Mouse (Mus musculus) lung, adult 2 months (tissue): ENCODE data around the gene Dapp1. TPM values are rescaled to one million over a fixed set of nuclear protein-coding genes. Genes with fewer than 3 reads are reported as not detected.
"Not testable (repeated sequence)": the region's sequence is repeated elsewhere in the genome, so short reads cannot be mapped to it uniquely, and the experiment has no call there.

Source experiments
- DNase-seq: peaks from one replicate; pipeline ENCODE4 v3.0.0; 2022
- H3K4me1 ChIP-seq: fragments of 200-500 bp; 2 replicates; pipeline ENCODE4 v1.6.1; 2011; ENCODE audit warnings: low read length; ENCODE audit not compliant: control insufficient read depth, insufficient read depth
- H3K4me3 ChIP-seq: fragments of 200-500 bp; replicated peaks from 2 replicates; pipeline ENCODE3; 2011; ENCODE audit warnings: low read depth, mild to moderate bottlenecking, control low read depth, low read length; ENCODE audit errors: extremely low read depth
- CTCF ChIP-seq: fragments of 200-500 bp; IDR thresholded peaks from 2 replicates; pipeline ENCODE4 v1.5.1; 2011; ENCODE audit warnings: mild to moderate bottlenecking, low read length, control low read depth; ENCODE audit not compliant: insufficient read depth
- POLR2A ChIP-seq: fragments of 200-500 bp; IDR thresholded peaks from 2 replicates; pipeline ENCODE4 v1.6.1; 2011; ENCODE audit warnings: low read depth, mild to moderate bottlenecking, control low read depth, low read length, borderline replicate concordance; ENCODE audit errors: extremely low read depth
- WGBS: fragments of 180-500 bp; shearing (Covaris S2); methylation state at CpG from one replicate; pipeline ENCODE4 v1.1.7; 2018; 5-methylcytosine and 5-hydroxymethylcytosine counted together
- polyA plus RNA-seq: library from polyadenylated mRNA; depleted of rRNA; stranded (reverse); fragments of >200 nt; gene quantifications from 2 replicates; pipeline ENCODE4 v1.2.3, GENCODE M21; 2012

The Dapp1 gene
- polyA plus RNA-seq, 1 experiment, result 7.1 TPM

DNA sequence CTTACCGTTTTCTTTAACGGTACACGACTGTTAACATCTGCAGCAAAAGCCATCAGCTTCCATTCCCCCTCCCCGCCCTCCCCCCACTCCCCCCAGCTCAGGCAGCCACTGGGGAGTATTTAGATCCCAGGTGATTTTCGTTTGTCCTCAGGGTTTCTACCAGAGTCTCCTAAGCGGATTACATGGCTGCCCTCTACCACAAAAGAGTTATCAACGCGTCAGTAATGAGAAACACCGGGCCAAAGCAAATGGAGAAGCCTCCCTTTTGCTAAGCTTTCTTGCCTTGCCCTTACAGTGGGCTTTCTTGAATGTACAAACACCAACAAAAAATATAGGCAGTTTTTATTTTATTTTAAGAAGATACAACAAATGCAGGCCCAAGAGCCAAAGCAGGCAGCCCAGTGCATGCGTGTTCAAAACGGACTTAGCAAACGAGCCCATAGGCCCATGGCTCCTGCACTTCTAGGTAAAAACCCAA is 63.6 kb downstream of the Dapp1 start:
- 30% methylated on average over 12 of the region's 12 CpGs for WGBS

DNA sequence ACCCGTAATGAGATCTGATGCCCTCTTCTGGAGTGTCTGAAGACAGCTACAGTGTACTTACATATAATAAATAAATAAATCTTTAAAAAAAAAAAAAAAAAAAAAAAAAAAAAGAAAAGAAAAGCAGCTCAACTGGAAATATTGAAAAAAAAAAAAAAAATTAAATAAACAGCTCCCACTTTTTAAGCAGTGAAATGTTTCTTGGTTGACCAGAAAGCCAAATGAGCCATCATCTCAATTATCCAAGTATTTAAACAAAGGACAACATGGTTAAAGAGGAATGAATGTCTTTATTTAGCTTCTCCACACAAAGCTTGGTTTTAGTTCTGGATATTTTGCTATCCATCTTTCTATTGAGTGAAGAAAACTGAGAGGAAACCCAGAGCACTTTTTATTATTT is 66.8 kb downstream of the Dapp1 start:
- not testable (repeated sequence) for DNase-seq, H3K4me3 ChIP-seq, H3K4me1 ChIP-seq
- WGBS, result 100% methylated on average over 1 of the region's 1 CpGs

More for the DNA sequence above, 63.6 kb downstream of the Dapp1 start:
- Histone ChIP-seq H3K4me3 (peak overlapping the region; percentile 68), H3K4me1 (peaks cover 5% of the 10 kb centered on the region; the same call in 1 of the 2 replicates)
- TF ChIP-seq POLR2A (no peak), CTCF (no peak)
- no peak for DNase-seq

DNA sequence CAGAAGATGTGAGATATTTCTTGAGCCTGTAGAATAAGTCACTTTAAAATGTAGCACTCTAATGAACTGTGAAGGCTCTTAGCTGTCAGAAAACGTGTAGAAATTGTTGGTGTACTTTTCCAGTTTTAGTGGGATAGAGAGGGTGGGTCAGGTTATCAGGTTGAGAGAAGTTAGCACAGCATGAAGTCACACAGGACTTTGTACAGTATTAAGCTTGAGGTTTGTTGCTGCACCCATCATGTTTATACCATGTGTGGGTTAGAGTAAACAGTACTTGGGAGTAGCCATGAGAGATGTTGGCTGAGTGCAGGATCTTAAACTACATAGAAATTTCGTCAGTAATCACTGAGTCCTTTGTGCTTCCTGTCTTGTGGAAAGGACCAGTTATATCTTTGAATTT is 68.3 kb downstream of the Dapp1 start:
- Histone ChIP-seq H3K4me3 (no peak overlapping the region), H3K4me1 (0 out of 2 replicates have a peak, but pooled peaks cover 2% of the 10 kb centered on the region)
- TF ChIP-seq POLR2A, result no peak
- no peak for TF ChIP-seq CTCF
- 41% methylated on average over 2 of the region's 2 CpGs for WGBS
- no peak for DNase-seq

DNA sequence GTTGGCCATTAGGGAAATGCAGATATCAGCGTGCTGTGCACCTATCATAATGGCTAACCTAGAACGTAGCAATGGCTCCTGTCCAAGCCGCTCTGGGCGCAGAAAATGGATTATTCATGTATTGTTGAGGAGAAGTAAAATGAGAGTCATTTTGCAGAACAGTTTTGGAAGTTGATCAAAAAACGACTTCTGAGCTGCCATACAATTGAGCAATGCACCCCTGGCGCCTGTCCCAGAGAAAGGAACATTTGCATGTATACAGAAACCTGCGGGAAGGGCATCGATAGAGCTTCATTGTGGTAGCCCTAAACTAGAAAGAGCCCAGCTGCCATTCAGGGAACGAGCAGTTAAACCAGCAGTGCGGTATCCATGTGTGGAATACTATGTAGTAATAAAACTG is 81.2 kb downstream of the Dapp1 start:
- no peak for DNase-seq
- TF ChIP-seq CTCF (no peak), POLR2A (no peak)
- 58% methylated on average over 10 of the region's 10 CpGs for WGBS

DNA sequence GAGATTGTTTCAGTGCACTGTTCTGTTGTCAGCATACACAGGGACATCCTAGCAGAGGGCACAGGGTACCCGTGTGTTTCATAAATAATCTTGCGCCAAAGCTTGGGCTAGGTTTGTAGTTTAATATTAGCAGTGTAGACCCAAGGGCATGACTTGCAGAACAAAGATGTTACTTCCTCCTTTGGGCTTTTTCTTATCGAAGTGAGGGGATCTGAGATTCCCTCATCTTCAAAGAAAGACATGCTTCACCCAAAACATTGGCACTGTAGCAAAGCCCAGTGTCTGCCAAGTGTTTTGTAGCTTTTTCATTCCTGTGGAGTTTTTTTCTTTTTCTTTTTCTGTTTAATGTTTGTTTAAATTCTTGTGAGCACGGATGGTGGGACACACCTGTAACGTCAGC is 83.7 kb downstream of the Dapp1 start:
- H3K4me3 ChIP-seq, result no peak overlapping the region
- no peak for DNase-seq
- WGBS, result 76% methylated on average over 5 of the region's 5 CpGs
- no peak for TF ChIP-seq POLR2A
- no peak for TF ChIP-seq CTCF
- no peaks in the 10 kb centered on the region for H3K4me1 ChIP-seq

More for the DNA sequence above, 81.2 kb downstream of the Dapp1 start:
- no peak overlapping the region for H3K4me3 ChIP-seq
- no peaks in the 10 kb centered on the region for H3K4me1 ChIP-seq

DNA sequence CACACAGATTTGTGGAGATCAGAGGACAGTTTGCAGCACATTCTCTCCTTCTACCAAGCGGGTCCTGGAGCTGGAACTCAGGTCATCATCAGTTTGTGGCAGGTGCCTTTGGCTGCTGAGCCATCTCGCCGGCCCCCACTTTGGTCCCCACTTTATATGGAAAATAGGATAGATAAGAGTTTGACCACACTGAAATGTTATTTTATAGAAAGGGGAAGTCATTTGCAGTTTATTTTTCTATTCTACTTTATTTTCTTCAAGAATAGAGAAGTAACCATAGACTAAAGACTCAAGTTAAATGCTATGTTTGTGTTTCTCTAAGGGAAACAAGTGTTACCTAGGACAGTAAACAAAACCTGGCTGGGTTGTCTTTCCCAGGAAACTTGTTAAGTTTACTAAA is 84.5 kb downstream of the Dapp1 start:
- H3K4me1 ChIP-seq, result no peaks in the 10 kb centered on the region
- DNase-seq, result no peak
- WGBS, result 88% methylated on average over 3 of the region's 3 CpGs
- TF ChIP-seq POLR2A (no peak), CTCF (no peak)
- no peak overlapping the region for H3K4me3 ChIP-seq

DNA sequence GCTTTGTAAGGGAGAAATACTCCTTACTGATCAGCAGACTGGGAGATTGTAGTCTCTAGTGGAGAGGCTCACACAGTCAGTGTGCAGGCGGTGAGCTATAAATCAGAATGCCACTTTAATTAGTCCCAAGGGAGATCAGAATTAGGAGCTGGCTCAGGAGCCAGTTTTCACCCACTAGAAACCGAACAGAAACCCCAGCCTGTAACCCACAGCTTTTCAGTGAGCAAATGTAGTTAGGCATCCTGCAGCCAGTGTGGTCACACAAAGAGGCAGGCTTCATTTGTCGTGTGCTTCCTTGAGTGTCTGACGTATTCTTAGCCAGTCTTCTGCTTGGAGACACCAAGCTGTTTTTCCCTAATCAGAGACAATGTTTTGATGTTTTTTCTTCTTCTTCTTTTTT is 85.0 kb downstream of the Dapp1 start:
- WGBS, result 81% methylated on average over 4 of the region's 4 CpGs
- TF ChIP-seq POLR2A, result no peak
- TF ChIP-seq CTCF, result no peak

DNA sequence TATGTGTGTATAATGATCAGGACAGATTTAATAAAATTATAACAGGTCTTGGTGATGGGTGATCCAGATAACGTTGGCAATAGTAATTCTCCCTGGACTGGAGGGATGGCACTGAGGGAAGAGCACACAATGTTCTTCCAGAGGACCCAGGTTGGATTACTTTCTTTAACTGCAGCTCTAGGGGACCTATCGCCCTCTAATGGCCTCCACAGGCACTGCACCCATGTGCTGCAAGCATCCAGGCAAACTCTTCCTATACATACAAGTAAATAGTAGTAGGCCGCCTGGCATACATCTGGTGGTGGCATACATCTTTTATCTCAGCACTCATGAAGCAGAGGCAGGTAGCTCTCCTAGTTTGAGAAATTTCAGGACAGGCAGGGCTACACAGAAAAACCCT is 86.1 kb downstream of the Dapp1 start:
- no peak for DNase-seq
- Histone ChIP-seq H3K4me1 (no peaks in the 10 kb centered on the region; the same call in 1 of the 2 replicates), H3K4me3 (no peak overlapping the region)
- 94% methylated on average over 3 of the region's 3 CpGs for WGBS
- TF ChIP-seq CTCF, result peak; percentile 60
- no peak for TF ChIP-seq POLR2A

More for the DNA sequence above, 85.0 kb downstream of the Dapp1 start:
- H3K4me3 ChIP-seq, result no peak overlapping the region
- DNase-seq, result no peak
- no peaks in the 10 kb centered on the region for H3K4me1 ChIP-seq

DNA sequence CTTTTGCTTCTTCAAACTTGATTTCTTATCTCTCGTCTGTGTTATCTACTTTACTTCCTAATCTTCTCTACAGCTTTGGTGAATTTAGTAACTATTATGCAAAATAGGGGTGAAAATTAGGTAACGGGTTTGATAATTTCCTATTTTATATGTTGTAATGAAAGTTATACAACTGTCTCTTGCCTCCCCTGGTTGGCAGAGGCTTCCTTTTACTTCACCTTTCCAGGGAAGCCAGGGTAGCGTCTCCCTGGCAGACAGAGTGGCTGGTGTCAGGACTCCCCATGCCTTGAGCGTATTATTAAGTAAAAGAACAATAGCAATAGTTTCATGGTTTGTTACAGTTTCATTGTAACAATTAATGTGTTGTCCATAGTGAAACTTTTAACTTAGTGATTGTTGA is 87.6 kb downstream of the Dapp1 start:
- TF ChIP-seq CTCF, result no peak
- no peak for DNase-seq
- Histone ChIP-seq H3K4me1 (no peaks in the 10 kb centered on the region; the same call in 1 of the 2 replicates), H3K4me3 (no peak overlapping the region)
- 84% methylated on average over 4 of the region's 4 CpGs for WGBS

DNA sequence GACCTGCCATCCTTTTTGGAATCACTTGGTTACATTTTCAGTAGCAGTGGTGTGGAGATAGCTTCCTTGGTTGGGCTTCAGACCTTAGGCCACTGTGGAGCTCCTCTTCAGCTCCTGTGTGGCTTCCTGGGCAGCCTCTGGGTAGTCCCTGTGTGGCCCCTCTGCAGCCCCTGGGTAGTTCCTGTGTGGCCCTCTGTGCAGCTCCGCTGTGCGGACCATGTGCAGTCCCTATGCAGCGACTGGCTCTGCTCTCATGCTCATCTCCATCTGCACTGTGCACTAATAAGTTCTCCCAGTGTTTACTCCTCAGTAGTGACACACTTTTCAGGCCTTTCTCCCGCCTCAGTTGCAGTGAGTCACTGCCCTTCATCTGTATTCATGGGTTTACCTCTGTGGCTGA is 89.2 kb downstream of the Dapp1 start:
- no peak overlapping the region for H3K4me3 ChIP-seq
- TF ChIP-seq CTCF, result no peak
- no peak for TF ChIP-seq POLR2A
- no peaks in the 10 kb centered on the region; the same call in 1 of the 2 replicates for H3K4me1 ChIP-seq
- DNase-seq, result no peak
- 91% methylated on average over 4 of the region's 4 CpGs for WGBS

DNA sequence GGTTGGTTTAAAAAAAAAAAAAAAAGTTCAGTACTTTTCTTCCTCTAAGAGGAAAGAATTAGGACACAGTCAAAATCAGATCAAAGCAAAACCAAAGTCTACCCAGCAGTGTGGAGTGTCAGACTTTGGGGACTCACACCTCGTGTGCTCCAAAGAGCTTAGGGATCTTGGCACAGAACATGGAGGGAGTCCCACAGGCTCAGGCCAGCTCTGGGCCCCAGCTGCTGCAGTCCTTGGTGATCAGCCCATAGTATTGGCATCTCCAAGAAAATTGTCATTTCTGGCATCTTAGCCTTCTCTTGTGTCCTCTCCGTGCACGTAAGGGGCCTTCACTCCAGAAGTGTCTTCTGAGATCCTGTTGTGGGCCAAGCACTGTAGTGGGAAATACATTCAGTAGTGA is 90.3 kb downstream of the Dapp1 start:
- TF ChIP-seq POLR2A (no peak), CTCF (no peak)
- 77% methylated on average over 3 of the region's 3 CpGs for WGBS
- Histone ChIP-seq H3K4me1 (no peaks in the 10 kb centered on the region; the same call in 1 of the 2 replicates), H3K4me3 (no peak overlapping the region)
- no peak for DNase-seq
